Mouse (Mus musculus): ENCODE measurements around the gene Hspa12b. TPM values are rescaled to one million over a fixed set of nuclear protein-coding genes. Genes with fewer than 3 reads are reported as not detected.

Hspa12b gene
- polyA plus RNA-seq (2011; ENCODE audit: insufficient read depth, insufficient read length, low replicate concordance, missing spikeins) = 2.6 and 4.4 TPM in 2 replicates

DNA sequence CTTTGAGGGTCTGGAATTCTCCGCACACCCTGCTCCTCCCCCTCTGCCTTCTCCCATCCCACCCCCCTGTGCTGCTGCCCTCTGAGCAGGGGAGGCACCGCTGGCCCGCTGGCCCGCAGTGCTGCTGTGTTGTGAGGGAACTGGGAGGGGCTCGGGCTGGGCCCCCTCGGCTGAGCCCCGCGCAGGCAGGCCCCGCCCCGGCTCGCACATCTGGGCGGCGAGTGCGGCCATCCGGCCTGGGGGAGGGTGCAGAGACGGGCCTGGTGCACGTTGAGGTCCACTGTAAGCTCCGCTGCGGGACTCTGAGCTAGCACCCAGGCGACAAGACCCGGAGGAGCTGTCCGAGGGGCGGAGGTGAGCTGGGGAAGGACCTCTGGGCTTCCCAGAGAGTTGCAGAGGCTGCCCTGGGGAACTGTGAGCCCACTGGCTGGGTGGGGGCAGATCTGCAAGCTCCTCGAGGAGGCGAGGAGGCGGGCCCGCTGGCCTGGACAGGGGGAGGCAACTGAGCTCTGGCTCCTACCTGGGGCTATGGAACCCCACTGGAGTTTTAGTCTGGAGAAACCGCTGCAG is at the start of gene Hspa12b:
TSS of gene Hspa12b (plus strand) at position 120 of the 570 bp plus-strand sequence.
- WGBS = 4% methylated on average over 28 of the region's 28 CpGs
- Histone ChIP-seq H3K4me1 (ENCODE audit: control insufficient read depth, insufficient read depth, low read length) (0 out of 2 replicates have a peak, but pooled peaks cover 2% of the 10 kb centered on the region), H3K4me3 (replicated peaks; ENCODE audit: control insufficient read depth, low read depth, low read length) (no peak within 1 kb of the TSS), H3K27ac (ENCODE audit: control insufficient read depth, insufficient read depth, low read depth, low read length, poor library complexity) (no peak within 1 kb of the TSS)
- TF ChIP-seq POLR2A (IDR thresholded peaks at IDR 0.05; ENCODE audit: borderline replicate concordance, control insufficient read depth, low read depth, low read length) = no peak
- no peak for TF ChIP-seq CTCF (IDR thresholded peaks at IDR 0.05; ENCODE audit: control insufficient read depth, insufficient read depth, low read length)

DNA sequence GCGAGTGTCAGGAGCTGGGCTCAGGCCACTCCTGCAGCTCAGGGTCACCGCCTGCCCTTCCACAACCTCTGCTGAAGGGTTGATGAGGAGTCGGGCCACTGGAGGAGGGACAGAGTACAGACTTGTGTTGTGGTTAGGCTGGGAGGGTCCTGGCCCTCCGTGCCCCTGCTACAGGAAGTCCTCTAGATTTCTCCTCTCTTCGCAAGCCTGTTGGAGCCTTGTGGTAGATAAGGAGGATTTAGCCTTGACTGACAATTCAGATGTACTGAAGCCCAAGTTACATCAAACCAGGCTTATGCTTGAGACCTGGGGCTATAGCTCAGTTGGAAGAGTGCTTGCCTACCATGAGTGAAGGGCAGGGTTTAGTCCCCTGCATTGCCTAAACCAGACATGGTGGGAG is 46.6 kb upstream of the Hspa12b start:
- no peak overlapping the region for H3K27ac ChIP-seq (ENCODE audit: control insufficient read depth, insufficient read depth, low read depth, low read length, poor library complexity)
- TF ChIP-seq POLR2A (IDR thresholded peaks at IDR 0.05; ENCODE audit: borderline replicate concordance, control insufficient read depth, low read depth, low read length) (no peak), CTCF (IDR thresholded peaks at IDR 0.05; ENCODE audit: control insufficient read depth, insufficient read depth, low read length) (no peak)
- 25% methylated on average over 5 of the region's 5 CpGs for WGBS

DNA sequence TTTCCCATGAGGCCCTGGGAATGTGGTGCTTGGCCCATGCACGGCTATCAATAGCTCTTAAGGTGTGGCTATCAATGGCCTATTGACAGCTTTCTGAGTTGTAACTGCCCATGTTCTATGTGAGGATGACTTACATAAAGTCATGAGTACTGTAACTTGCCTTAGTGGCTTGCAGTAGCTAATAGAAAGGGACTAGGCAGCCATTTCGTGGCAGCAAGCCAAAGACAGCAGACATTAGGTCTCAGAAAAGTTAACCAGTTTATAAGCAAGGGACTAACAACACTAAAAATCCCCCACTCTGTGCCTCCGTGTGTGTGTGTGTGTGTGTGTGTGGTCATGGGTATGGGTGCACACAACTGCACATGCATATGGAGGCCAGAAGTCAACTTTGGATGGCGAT is 42.9 kb upstream of the Hspa12b start:
- no peak overlapping the region for H3K27ac ChIP-seq (ENCODE audit: control insufficient read depth, insufficient read depth, low read depth, low read length, poor library complexity)
- WGBS = 82% methylated on average over 4 of the region's 4 CpGs
- peaks cover 4% of the 10 kb centered on the region; the same call in 1 of the 2 replicates for H3K4me1 ChIP-seq (ENCODE audit: control insufficient read depth, insufficient read depth, low read length)
- TF ChIP-seq CTCF (IDR thresholded peaks at IDR 0.05; ENCODE audit: control insufficient read depth, insufficient read depth, low read length) (no peak), POLR2A (IDR thresholded peaks at IDR 0.05; ENCODE audit: borderline replicate concordance, control insufficient read depth, low read depth, low read length) (no peak)
- no peak overlapping the region for H3K4me3 ChIP-seq (replicated peaks; ENCODE audit: control insufficient read depth, low read depth, low read length)

More for the DNA sequence above, 46.6 kb upstream of the Hspa12b start:
- Histone ChIP-seq H3K4me1 (ENCODE audit: control insufficient read depth, insufficient read depth, low read length) (no peaks in the 10 kb centered on the region), H3K4me3 (replicated peaks; ENCODE audit: control insufficient read depth, low read depth, low read length) (no peak overlapping the region)

DNA sequence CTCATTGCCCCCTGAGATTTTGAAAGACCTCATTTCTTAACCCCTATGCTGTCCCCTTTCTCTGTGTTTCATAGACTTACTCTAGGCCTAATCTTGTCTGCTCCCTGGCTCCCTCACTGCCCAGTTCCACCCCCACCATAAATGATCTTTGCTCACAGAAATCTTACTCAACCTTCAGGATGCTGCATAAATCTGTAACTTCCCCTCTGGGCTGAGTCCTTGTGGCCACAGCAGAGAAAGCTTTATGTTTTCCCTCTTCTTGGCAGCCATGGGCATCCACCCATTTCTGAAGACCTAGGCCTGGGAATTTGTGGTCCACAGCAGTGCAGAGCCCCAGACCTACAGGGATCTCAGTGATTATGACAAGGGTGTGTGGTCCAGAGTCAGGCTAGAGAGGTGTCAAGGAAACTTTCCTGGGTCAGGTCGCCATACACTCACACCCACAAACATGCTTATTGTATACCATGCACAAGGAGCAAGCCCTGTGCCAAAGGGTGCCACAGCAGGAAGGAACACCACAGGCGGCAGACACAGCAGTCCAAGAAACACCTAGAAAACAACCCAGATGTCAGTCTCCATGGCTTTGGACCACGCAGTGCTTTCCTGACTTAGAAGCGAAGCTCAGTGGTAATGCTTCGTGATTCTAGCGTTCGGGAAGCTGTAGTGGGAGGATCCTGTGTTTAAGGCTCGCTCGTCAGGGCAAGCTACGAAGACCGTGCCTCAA is 40.3 kb upstream of the Hspa12b start, which contains the start of gene Siglec1:
TSS of gene Siglec1 (minus strand) at position 99 of the 724 bp plus-strand sequence.
- H3K4me1 ChIP-seq (ENCODE audit: control insufficient read depth, insufficient read depth, low read length) = peaks cover 6% of the 10 kb centered on the region; the same call in 1 of the 2 replicates
- TF ChIP-seq POLR2A (IDR thresholded peaks at IDR 0.05; ENCODE audit: borderline replicate concordance, control insufficient read depth, low read depth, low read length) (no peak), CTCF (IDR thresholded peaks at IDR 0.05; ENCODE audit: control insufficient read depth, insufficient read depth, low read length) (no peak)
- H3K27ac ChIP-seq (ENCODE audit: control insufficient read depth, insufficient read depth, low read depth, low read length, poor library complexity) = peak within 1 kb of the TSS; percentile 1
- no peak within 1 kb of the TSS for H3K4me3 ChIP-seq (replicated peaks; ENCODE audit: control insufficient read depth, low read depth, low read length)
- WGBS = 27% methylated on average over 11 of the region's 11 CpGs

DNA sequence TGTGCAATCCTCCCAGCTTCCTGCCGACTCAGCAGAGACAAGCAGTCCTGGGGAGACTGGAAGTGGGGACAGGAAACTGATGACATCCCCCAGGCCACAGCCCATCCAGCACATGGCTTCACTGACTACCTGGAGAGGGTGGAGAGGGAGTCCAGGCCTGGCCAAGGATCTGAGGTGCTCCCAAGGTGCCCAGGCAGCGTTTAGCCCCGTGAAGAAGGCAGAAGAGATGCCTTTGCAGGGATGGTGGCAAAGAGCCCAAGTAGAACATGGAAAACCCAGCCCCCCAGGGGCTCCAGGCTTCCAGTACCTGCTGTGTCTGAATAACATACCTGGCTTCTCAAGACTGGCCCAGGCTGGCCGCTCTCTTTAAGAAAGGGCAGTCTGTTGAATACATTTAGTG is 38.5 kb upstream of the Hspa12b start:
- TF ChIP-seq CTCF (IDR thresholded peaks at IDR 0.05; ENCODE audit: control insufficient read depth, insufficient read depth, low read length) = no peak
- no peak for TF ChIP-seq POLR2A (IDR thresholded peaks at IDR 0.05; ENCODE audit: borderline replicate concordance, control insufficient read depth, low read depth, low read length)
- Histone ChIP-seq H3K27ac (ENCODE audit: control insufficient read depth, insufficient read depth, low read depth, low read length, poor library complexity) (no peak overlapping the region), H3K4me3 (replicated peaks; ENCODE audit: control insufficient read depth, low read depth, low read length) (no peak overlapping the region), H3K4me1 (ENCODE audit: control insufficient read depth, insufficient read depth, low read length) (peaks cover 6% of the 10 kb centered on the region; the same call in 1 of the 2 replicates)
- WGBS = 65% methylated on average over 4 of the region's 4 CpGs

GRCm38 (mm10) chr2:131089634-131090033 is 37.4 kb upstream of the Hspa12b start:
- H3K27ac ChIP-seq (ENCODE audit: control insufficient read depth, insufficient read depth, low read depth, low read length, poor library complexity) = no peak overlapping the region; the same call in 1 of the 2 replicates
- H3K4me3 ChIP-seq (replicated peaks; ENCODE audit: control insufficient read depth, low read depth, low read length) = no peak overlapping the region
- peaks cover 6% of the 10 kb centered on the region; the same call in 1 of the 2 replicates for H3K4me1 ChIP-seq (ENCODE audit: control insufficient read depth, insufficient read depth, low read length)
- WGBS = 50% methylated on average over 1 of the region's 1 CpGs
- TF ChIP-seq POLR2A (IDR thresholded peaks at IDR 0.05; ENCODE audit: borderline replicate concordance, control insufficient read depth, low read depth, low read length) = no peak

- no peak overlapping the region for H3K4me3 ChIP-seq (replicated peaks; ENCODE audit: control insufficient read depth, low read depth, low read length)
- WGBS = 42% methylated on average over 3 of the region's 3 CpGs
- peaks cover 6% of the 10 kb centered on the region; the same call in 1 of the 2 replicates for H3K4me1 ChIP-seq (ENCODE audit: control insufficient read depth, insufficient read depth, low read length)
- H3K27ac ChIP-seq (ENCODE audit: control insufficient read depth, insufficient read depth, low read depth, low read length, poor library complexity) = no peak overlapping the region
- TF ChIP-seq POLR2A (IDR thresholded peaks at IDR 0.05; ENCODE audit: borderline replicate concordance, control insufficient read depth, low read depth, low read length) (no peak), CTCF (IDR thresholded peaks at IDR 0.05; ENCODE audit: control insufficient read depth, insufficient read depth, low read length) (no peak)
Measured at GRCm38 (mm10) chr2:131090852-131091251, 36.2 kb upstream of the Hspa12b start.

GRCm38 (mm10) chr2:131093577-131093976 is 33.5 kb upstream of the Hspa12b start:
- no peak for TF ChIP-seq CTCF (IDR thresholded peaks at IDR 0.05; ENCODE audit: control insufficient read depth, insufficient read depth, low read length)
- TF ChIP-seq POLR2A (IDR thresholded peaks at IDR 0.05; ENCODE audit: borderline replicate concordance, control insufficient read depth, low read depth, low read length) = no peak
- 87% methylated on average over 5 of the region's 5 CpGs for WGBS
- Histone ChIP-seq H3K4me1 (ENCODE audit: control insufficient read depth, insufficient read depth, low read length) (peaks cover 4% of the 10 kb centered on the region; the same call in 1 of the 2 replicates), H3K4me3 (replicated peaks; ENCODE audit: control insufficient read depth, low read depth, low read length) (no peak overlapping the region), H3K27ac (ENCODE audit: control insufficient read depth, insufficient read depth, low read depth, low read length, poor library complexity) (no peak overlapping the region)

All from bone marrow, adult 2 months (tissue).